Mouse (Mus musculus): ENCODE data around the gene Kif13a. TPM values are rescaled to one million over a fixed set of nuclear protein-coding genes. Genes with fewer than 3 reads are reported as not detected.

Kif13a gene
- polyA plus RNA-seq, 1 experiment from 2014 or later = 13.8 TPM

DNA sequence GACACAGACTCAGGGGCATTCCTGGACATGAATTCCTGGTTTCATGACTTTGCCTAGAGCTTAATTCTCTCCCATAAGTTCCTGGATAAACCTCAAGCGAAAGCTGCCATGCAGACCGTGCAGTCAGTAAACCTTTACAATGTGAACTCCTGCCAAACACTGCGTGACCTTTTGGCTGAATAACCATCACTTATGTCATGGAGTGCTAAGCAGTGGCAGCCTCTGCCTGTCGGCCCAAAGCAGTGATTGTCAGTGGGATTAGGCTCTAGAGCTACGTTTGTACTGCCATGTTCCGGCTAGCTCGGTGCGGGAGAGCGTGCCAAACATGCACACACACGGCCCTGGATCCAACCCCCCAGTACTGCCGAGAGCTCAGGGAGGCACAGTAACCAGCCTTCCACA, 18.6 kb downstream of the Kif13a start:
- Histone ChIP-seq H3K4me3 (ENCODE audit: low read depth, low read length) (no peak overlapping the region), H3K9ac (ENCODE audit: low read depth, low read length) (no peak overlapping the region), H3K27ac (ENCODE audit: low read depth, low read length) (no peak overlapping the region), H3K36me3 (ENCODE audit: control insufficient read depth, insufficient read depth, low read length) (no peaks in the 10 kb centered on the region), H3K27me3 (replicated peaks; ENCODE audit: control insufficient read depth, insufficient read depth, low read length) (no peaks in the 10 kb centered on the region), H3K9me3 (ENCODE audit: control insufficient read depth, low read length) (no peaks in the 10 kb centered on the region), H3K4me1 (replicated peaks; ENCODE audit: control insufficient read depth, insufficient read depth, low read length) (no peaks in the 10 kb centered on the region; the same call in 1 of the 2 replicates), H3K4me2 (no peak overlapping the region)
- 67% methylated on average over 11 of the region's 11 CpGs for WGBS
- no peak for ATAC-seq (replicated peaks; ENCODE audit: low FRiP score)
- DNase-seq (ENCODE audit: low spot score) = no peak

DNA sequence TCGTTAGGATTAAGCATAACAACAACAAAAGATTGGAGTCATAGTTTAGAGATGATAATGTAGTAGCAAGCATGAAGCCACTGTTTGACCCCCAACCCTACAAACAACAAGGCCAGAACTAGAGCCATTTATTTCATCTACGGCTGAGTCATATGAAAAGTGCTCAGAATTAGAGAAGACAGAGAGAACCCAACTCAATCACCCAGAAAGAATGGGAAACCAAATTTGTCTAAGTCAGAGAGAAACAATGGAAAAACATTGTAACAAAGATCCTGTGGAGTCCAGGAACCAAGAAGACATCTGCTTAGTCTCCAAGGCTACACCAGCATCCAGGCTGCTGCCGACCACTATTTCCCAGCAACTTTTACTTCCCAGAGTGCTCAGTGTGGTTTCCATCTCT, 19.7 kb downstream of the Kif13a start:
- Histone ChIP-seq H3K9me3 (ENCODE audit: control insufficient read depth, low read length) (no peaks in the 10 kb centered on the region), H3K4me1 (replicated peaks; ENCODE audit: control insufficient read depth, insufficient read depth, low read length) (peaks cover 7% of the 10 kb centered on the region; the same call in 1 of the 2 replicates), H3K4me3 (ENCODE audit: low read depth, low read length) (no peak overlapping the region), H3K9ac (ENCODE audit: low read depth, low read length) (no peak overlapping the region), H3K36me3 (ENCODE audit: control insufficient read depth, insufficient read depth, low read length) (no peaks in the 10 kb centered on the region), H3K27ac (ENCODE audit: low read depth, low read length) (no peak overlapping the region), H3K4me2 (no peak overlapping the region), H3K27me3 (replicated peaks; ENCODE audit: control insufficient read depth, insufficient read depth, low read length) (no peaks in the 10 kb centered on the region)
- no peak for DNase-seq (ENCODE audit: low spot score)
- no peak for ATAC-seq (replicated peaks; ENCODE audit: low FRiP score)
- WGBS = 76% methylated on average over 3 of the region's 3 CpGs

DNA sequence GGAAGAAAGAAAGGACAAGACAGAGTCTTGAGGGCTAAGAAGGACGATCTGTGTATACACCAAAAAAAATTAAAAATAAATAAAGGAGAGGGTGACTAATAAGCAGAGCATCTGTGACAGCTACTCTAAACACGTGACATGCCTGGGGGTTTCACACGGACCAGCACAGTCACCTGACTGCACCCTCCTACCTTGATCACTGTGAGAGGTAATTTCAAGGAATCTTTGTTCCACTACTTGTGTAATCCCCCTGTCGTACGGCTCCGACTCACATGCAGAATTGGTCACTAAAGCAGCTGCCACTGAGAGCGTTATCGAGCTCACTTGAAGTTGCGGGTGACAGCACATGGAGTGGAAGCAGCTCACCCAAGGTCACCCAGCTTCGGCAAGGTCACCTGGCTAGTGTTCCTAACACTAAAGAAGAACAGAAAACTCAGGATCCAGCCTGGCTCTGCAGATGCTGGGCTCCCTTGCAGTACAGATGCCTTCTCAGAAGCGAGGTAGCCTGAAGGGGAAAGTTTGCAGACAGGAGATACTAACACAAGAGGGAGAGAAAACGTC, 20.6 kb downstream of the Kif13a start:
- H3K4me1 ChIP-seq (replicated peaks; ENCODE audit: control insufficient read depth, insufficient read depth, low read length) = peaks cover 7% of the 10 kb centered on the region; the same call in 1 of the 2 replicates

DNA sequence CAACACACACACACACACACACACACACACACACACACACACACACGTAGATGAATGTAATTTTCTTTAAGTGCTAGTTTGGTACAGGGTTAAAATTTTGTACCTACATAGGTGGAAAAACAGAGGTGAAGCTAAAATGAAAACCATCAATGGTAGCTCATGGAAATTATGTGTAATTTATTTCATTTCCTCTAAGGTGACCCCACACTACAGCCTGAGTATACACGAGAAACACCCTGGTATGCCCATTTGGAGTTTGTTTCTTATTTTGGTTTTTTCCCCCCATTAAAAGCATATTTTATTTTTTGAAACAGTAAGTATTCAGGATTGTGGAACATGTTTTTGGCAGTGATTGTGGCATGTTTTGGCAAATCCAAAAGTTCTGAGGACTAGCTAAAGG, 21.3 kb downstream of the Kif13a start:
- no peaks in the 10 kb centered on the region for H3K36me3 ChIP-seq (ENCODE audit: control insufficient read depth, insufficient read depth, low read length)
- H3K27ac ChIP-seq (ENCODE audit: low read depth, low read length) = no peak overlapping the region
- H3K9me3 ChIP-seq (ENCODE audit: control insufficient read depth, low read length) = no peaks in the 10 kb centered on the region
- H3K9ac ChIP-seq (ENCODE audit: low read depth, low read length) = no peak overlapping the region
- peaks cover 7% of the 10 kb centered on the region; the same call in 1 of the 2 replicates for H3K4me1 ChIP-seq (replicated peaks; ENCODE audit: control insufficient read depth, insufficient read depth, low read length)
- no peak for ATAC-seq (replicated peaks; ENCODE audit: low FRiP score)
- H3K27me3 ChIP-seq (replicated peaks; ENCODE audit: control insufficient read depth, insufficient read depth, low read length) = no peaks in the 10 kb centered on the region
- H3K4me3 ChIP-seq (ENCODE audit: low read depth, low read length) = no peak overlapping the region
- WGBS = 84% methylated on average over 2 of the region's 2 CpGs
- no peak overlapping the region for H3K4me2 ChIP-seq
- DNase-seq (ENCODE audit: low spot score) = no peak

More for the DNA sequence above, 20.6 kb downstream of the Kif13a start:
- H3K9me3 ChIP-seq (ENCODE audit: control insufficient read depth, low read length) = no peaks in the 10 kb centered on the region
- no peak overlapping the region for H3K4me2 ChIP-seq
- H3K4me3 ChIP-seq (ENCODE audit: low read depth, low read length) = no peak overlapping the region
- DNase-seq (ENCODE audit: low spot score) = no peak
- no peaks in the 10 kb centered on the region for H3K27me3 ChIP-seq (replicated peaks; ENCODE audit: control insufficient read depth, insufficient read depth, low read length)
- H3K36me3 ChIP-seq (ENCODE audit: control insufficient read depth, insufficient read depth, low read length) = no peaks in the 10 kb centered on the region
- no peak for ATAC-seq (replicated peaks; ENCODE audit: low FRiP score)
- no peak overlapping the region for H3K9ac ChIP-seq (ENCODE audit: low read depth, low read length)
- no peak overlapping the region for H3K27ac ChIP-seq (ENCODE audit: low read depth, low read length)
- 72% methylated on average over 12 of the region's 12 CpGs for WGBS

DNA sequence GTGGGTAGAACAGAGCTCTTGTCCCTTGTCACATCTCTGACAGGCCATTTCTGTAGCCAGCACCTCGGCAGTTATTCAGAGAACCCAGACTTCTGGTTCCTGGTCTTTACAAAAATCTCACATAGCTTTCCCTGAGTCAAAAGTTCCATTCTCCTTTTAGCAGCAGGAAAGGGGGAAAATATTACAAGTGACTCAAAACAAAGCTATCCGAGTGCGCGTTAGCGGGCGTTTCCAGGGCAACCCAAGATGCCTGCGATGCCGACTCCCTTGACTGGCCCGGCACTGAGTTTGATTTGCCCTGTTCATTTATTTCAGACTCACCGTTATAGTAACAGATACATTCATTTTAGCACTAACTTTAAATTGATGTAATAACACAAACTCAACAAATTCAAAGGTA, 21.8 kb downstream of the Kif13a start:
- Histone ChIP-seq H3K9me3 (ENCODE audit: control insufficient read depth, low read length) (no peaks in the 10 kb centered on the region), H3K36me3 (ENCODE audit: control insufficient read depth, insufficient read depth, low read length) (no peaks in the 10 kb centered on the region), H3K4me1 (replicated peaks; ENCODE audit: control insufficient read depth, insufficient read depth, low read length) (peaks cover 7% of the 10 kb centered on the region; the same call in 1 of the 2 replicates), H3K4me3 (ENCODE audit: low read depth, low read length) (no peak overlapping the region), H3K27ac (ENCODE audit: low read depth, low read length) (no peak overlapping the region), H3K4me2 (no peak overlapping the region), H3K27me3 (replicated peaks; ENCODE audit: control insufficient read depth, insufficient read depth, low read length) (no peaks in the 10 kb centered on the region), H3K9ac (ENCODE audit: low read depth, low read length) (no peak overlapping the region)
- no peak for DNase-seq (ENCODE audit: low spot score)
- no peak for ATAC-seq (replicated peaks; ENCODE audit: low FRiP score)
- 89% methylated on average over 10 of the region's 10 CpGs for WGBS

DNA sequence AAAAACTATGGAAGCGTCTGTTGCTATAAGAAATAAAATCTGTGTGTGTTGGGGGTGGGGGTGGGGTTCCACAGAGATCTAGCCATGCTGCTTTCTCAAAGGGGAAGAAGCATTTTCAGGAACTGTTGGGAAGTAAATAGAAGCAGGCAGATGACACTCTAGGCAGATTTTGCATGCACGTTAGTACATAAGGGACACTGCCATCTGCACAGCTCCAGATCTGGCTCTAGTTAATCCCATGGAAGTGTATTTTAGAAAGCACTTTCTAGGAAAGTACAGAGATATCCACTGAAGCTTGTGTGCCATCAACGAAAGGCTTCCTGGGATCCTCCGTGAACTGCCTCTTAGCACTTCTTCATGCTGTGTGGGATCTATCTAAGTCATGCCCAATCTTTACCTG, 22.6 kb downstream of the Kif13a start:
- no peak overlapping the region; the same call in 1 of the 2 replicates for H3K27ac ChIP-seq (ENCODE audit: low read depth, low read length)

DNA sequence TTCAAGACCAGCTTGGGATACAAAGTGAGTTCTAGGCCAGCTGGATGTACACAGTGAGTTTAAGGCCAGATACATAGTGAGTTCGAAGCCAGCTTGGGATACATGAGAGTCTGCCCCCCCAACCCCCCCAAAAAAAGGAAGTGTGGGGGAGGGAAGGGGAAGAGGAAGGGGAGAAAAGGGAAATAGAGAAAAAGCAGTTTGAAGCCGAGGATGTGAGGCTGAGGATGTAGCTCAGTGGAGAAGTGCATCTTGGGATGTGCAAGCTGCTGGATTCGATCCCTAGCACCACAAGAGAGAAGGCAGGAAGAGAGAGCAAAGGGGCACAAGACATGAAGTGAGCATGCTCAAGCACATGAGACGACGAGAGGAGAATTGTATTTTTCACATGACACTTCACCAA, 23.7 kb downstream of the Kif13a start:
- no peak overlapping the region for H3K4me2 ChIP-seq
- no peaks in the 10 kb centered on the region for H3K9me3 ChIP-seq (ENCODE audit: control insufficient read depth, low read length)
- peaks cover 7% of the 10 kb centered on the region; the same call in 1 of the 2 replicates for H3K4me1 ChIP-seq (replicated peaks; ENCODE audit: control insufficient read depth, insufficient read depth, low read length)
- WGBS = 79% methylated on average over 5 of the region's 5 CpGs
- H3K27ac ChIP-seq (ENCODE audit: low read depth, low read length) = no peak overlapping the region
- H3K27me3 ChIP-seq (replicated peaks; ENCODE audit: control insufficient read depth, insufficient read depth, low read length) = no peaks in the 10 kb centered on the region
- no peak overlapping the region for H3K4me3 ChIP-seq (ENCODE audit: low read depth, low read length)
- DNase-seq (ENCODE audit: low spot score) = no peak
- no peaks in the 10 kb centered on the region for H3K36me3 ChIP-seq (ENCODE audit: control insufficient read depth, insufficient read depth, low read length)
- H3K9ac ChIP-seq (ENCODE audit: low read depth, low read length) = no peak overlapping the region
- no peak for ATAC-seq (replicated peaks; ENCODE audit: low FRiP score)

More for the DNA sequence above, 22.6 kb downstream of the Kif13a start:
- DNase-seq (ENCODE audit: low spot score) (no peak), ATAC-seq (replicated peaks; ENCODE audit: low FRiP score) (no peak)
- Histone ChIP-seq H3K9me3 (ENCODE audit: control insufficient read depth, low read length) (no peaks in the 10 kb centered on the region), H3K4me2 (no peak overlapping the region), H3K9ac (ENCODE audit: low read depth, low read length) (no peak overlapping the region), H3K4me3 (ENCODE audit: low read depth, low read length) (no peak overlapping the region), H3K4me1 (replicated peaks; ENCODE audit: control insufficient read depth, insufficient read depth, low read length) (peaks cover 7% of the 10 kb centered on the region; the same call in 1 of the 2 replicates), H3K36me3 (ENCODE audit: control insufficient read depth, insufficient read depth, low read length) (no peaks in the 10 kb centered on the region), H3K27me3 (replicated peaks; ENCODE audit: control insufficient read depth, insufficient read depth, low read length) (no peaks in the 10 kb centered on the region)
- 84% methylated on average over 4 of the region's 4 CpGs for WGBS

DNA sequence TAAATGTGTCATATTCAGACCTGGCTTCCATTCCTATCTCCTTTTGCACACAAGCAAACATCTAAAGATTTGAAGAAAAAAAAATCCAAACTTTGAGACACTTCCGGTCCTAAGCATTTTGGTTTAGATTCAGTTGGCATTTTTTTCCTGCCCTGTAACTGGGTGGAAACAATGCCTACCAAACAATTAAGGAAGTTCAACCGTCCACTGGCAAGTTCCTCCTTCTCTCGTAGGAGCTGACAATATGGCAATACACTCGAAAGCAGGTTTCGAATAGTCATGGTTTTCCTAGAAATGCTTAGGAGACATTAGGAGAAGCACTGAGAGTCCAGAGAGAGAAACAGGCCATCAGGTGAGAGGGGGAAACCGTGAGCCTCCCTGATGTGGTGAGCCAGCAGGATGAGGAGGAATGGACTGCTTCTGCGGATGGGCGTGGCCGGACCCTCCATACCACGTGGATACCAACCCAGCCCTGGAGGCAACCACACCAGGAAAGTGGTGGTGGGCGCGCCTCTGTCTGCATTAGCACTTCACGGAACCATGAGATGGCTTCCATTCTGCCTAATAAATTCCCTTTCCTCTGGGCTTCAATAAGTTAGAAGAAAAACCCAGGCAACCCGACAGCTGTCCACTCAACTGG, 24.6 kb downstream of the Kif13a start:
- 53% methylated on average over 14 of the region's 14 CpGs for WGBS
- Histone ChIP-seq H3K4me2 (peak overlapping the region; percentile 28; the same call in 1 of the 2 replicates), H3K9ac (ENCODE audit: low read depth, low read length) (no peak overlapping the region), H3K4me3 (ENCODE audit: low read depth, low read length) (no peak overlapping the region), H3K27ac (ENCODE audit: low read depth, low read length) (no peak overlapping the region), H3K36me3 (ENCODE audit: control insufficient read depth, insufficient read depth, low read length) (no peaks in the 10 kb centered on the region), H3K4me1 (replicated peaks; ENCODE audit: control insufficient read depth, insufficient read depth, low read length) (peaks cover 7% of the 10 kb centered on the region; the same call in 1 of the 2 replicates), H3K9me3 (ENCODE audit: control insufficient read depth, low read length) (no peaks in the 10 kb centered on the region), H3K27me3 (replicated peaks; ENCODE audit: control insufficient read depth, insufficient read depth, low read length) (no peaks in the 10 kb centered on the region)
- DNase-seq (ENCODE audit: low spot score) (no peak), ATAC-seq (replicated peaks; ENCODE audit: low FRiP score) (no peak)

Data from liver, embryonic 11.5 days (tissue).